Mouse (Mus musculus) spleen, adult 18-20 months (tissue): ENCODE results near the gene Lmod2.

Source experiments
- DNase-seq, 2 experiments: peaks; one replicate each; pipeline ENCODE4 v3.0.0; 2022; ENCODE audit warnings: mixed read lengths in 2 of 2

Gene Lmod2

GRCm38 (mm10) chr6:24597500-24597899, at the start of gene Lmod2:
Lmod2 (plus strand) TSS chr6:24597762.
- no peak for DNase-seq

DNA sequence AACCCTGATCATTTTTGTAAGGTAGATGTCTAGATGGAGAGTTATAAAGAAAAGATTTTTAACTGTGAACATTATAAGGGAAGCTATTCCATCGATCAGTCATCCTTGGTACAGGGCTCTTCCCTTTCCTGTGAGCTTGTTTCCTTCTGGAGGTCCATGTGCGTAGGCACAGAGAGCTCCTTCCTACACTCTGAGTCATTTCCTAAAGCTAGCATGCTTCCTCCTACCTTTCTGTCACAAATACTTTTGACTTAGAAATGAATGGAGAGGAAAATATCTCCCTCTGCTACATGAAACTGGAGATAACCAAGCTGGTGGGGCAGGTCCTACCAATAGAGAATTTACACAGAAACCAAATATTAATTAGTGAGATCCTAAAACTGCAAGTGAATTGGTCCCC, 47.8 kb upstream of the Lmod2 start:
- DNase-seq, result no peak

GRCm38 (mm10) chr6:24552046-24552445, 45.5 kb upstream of the Lmod2 start:
- no peak for DNase-seq

GRCm38 (mm10) chr6:24554427-24555086, 43.0 kb upstream of the Lmod2 start:
- no peak for DNase-seq

- no peak for DNase-seq
Observed at GRCm38 (mm10) chr6:24555488-24555887, 42.1 kb upstream of the Lmod2 start.

DNA sequence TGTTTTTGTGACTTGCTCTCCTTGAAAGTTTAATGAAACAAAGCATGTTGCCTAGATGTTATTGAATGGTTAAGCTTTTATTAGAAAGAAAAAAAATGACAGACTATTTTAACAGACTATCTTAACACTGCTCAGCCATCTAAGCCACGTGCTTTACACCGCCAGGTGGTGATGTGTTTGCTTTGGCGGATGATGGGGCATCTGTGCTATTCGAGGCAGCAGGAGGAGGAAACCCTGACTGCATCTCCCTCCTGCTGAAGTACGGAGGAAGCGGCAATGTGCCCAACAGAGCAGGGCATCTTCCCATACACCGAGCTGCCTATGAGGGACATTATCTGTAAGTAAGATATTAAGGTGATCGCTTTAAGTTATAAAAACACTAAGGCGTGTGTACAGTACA, 33.5 kb upstream of the Lmod2 start:
- no peak for DNase-seq

GRCm38 (mm10) chr6:24564886-24565285, 32.7 kb upstream of the Lmod2 start:
- DNase-seq, result no peak

GRCm38 (mm10) chr6:24568963-24569362, 28.6 kb upstream of the Lmod2 start:
- no peak for DNase-seq

DNA sequence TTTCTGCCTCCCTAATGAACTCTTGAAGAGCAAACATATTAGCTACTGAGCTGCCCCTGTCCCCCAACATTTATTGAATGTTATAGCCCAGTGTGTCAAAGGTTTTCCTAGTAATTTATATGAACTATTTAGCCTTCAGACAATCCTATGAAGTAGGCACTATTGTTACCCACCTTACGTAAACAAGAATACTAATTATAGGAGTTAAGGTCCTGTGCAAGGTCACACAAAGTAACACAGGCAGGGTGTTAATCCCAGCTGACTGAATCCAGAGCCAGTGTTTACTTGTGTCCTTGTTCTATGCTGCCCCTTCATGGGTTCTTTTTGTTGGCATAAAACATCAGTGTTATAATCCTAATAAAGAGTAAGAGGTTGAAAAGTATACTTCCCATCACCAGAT, 27.9 kb upstream of the Lmod2 start:
- DNase-seq, result no peak

- DNase-seq, result no peak
Observed at GRCm38 (mm10) chr6:24570278-24570677, 27.3 kb upstream of the Lmod2 start.

GRCm38 (mm10) chr6:24571126-24571525, 26.4 kb upstream of the Lmod2 start:
- no peak for DNase-seq

DNA sequence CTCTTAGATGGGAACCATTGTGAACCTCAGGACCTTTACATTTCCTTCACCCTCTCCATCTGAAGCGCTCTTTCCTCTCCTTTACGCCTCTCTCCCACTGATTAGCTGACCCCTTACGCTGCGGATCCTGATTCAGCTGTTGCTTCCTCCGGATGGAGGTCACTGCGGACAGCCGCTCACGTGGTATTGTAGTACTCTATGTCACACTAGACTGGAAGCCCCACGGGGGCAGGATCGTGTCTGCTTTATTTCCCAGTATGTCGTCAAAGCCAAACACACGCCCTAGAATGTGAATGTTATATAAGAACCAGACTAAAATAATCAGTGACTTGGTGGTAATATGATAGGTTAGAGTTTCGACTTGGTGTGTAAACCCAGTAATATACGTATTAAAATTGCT, 25.1 kb upstream of the Lmod2 start:
- no peak for DNase-seq

DNA sequence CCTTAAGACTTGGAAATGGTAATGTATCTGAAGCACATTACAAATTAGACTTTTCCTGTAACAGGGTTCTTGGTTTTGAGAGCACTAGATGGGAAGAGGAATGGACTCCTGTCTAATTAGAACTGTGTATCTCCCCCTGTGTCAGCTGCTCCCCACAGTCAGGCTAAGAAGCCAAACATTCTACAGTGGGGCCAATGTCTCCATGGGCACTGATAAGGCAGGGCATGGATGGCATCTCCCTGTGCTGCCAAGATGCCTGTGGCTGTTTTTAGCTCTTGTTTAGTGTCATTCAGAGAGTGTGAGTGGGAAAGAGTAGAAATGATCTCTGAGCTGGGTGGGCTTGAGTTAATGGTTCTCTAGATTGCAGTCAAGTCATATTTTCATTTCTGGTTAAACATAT, 24.2 kb upstream of the Lmod2 start:
- DNase-seq, result no peak

DNA sequence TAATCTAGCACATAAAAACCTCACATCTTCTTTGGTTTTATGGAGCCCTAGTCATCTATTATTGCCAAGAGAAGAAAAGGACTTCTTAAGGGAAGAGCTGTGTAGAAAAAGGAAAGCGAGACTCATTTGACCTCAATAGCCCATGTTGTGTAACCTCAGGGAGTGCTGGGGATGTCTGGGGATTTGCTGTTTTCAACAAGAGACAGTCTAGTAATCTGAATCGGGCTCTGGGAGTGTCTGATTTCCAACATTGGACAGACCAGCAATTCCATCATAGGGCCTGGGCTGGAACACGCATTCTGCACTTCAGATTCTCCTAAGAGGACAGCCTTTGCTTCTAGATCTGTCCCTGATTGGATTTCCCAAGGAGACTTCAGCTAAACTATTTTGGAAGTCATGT, 14.1 kb upstream of the Lmod2 start:
- no peak for DNase-seq

DNA sequence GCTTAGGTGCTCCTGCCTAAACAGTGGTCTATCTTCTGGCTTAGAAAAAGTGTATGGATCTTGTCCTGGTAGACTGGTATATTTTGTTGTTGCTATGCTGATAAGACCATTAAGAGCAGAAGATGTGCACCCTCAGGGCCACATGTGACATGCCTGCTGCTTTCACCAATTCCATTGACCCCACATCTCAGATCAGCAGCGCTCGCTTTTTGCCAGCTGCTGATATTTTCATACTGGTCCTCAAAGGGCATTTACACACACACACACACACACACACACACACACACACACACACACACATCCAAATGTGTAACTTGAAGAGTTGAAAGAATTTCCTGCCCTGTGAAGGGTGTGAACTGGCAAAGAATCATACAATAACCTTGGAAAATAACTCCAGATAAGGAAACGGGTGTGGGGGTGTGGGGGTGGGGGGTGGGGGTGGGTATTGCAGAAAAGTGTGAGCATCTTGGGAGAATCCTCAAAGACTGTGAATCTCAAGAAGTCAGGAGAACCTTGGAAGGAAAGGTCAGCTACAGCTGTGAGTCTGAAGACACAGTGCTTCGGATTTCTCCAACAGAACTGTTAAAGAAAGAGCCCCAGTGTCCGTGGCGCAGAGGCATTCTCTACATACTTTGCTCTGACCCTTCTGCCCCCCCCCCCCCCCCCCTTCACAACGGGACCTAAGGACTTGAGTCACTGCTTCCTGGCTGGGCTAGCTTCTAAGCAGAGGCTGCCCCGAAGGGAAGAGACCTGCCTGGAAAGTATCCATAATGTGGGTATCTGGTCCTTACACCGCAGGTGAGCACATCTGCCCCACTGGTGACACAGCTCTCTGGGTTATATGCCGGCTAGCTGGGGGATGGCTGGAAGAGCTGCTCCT, 11.9 kb upstream of the Lmod2 start:
- no peak for DNase-seq

DNA sequence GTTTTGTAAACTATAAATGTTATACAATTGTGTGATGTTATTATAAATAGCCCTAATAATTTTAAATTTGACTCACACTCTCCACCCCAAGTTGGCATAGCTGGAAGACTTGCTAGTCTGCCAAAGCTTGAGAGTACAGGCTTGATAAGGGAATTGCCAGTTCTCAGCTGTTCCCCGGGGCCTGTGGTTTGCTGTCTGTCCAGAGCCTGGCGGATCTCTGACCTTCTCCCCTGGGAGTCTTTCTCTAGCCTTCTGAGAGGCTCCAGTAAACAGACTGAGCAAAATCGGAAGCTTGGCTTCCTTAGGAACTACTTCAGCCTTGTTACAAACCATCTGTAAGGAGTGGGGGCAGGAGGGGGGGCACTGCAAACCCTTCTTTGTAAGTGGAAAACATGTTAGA, 10.7 kb upstream of the Lmod2 start:
- DNase-seq, result no peak

- no peak for DNase-seq
Observed at GRCm38 (mm10) chr6:24590282-24590681, 7.3 kb upstream of the Lmod2 start.

DNA sequence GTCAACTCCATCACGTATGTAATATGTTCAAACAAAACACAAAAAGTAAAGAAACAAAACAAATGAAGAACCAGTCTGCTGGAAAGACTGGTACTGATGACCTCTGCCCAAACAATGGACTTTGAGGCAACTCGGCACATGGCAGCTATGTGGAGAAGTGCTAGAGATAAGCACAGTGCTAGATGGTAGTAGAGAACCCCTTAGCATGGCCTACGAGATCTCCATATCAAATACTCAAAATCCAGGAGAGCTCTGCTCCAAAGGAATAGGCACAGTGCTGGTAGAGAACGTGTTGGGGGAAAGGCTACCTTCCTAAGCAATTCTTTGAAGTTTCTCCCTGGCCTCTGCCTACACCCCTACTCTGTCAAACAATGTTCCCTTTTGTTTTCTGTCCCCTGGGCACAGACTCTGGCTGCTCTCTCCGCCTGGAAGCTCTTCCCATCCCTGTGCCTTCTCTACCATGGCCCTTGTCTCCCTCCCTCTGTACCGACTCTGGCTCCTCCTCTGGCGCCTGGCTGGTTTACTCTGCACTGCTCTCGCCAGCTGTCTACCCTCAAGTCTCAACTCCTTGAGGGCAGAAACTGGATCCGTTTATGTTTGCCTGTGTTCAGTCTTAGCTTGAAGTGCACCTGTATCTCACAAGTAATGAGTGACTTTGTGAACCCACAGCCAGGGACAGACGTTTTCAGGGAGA, 5.9 kb upstream of the Lmod2 start:
- no peak for DNase-seq

GRCm38 (mm10) chr6:24599179-24599578, 1.6 kb downstream of the Lmod2 start:
- DNase-seq, result no peak

DNA sequence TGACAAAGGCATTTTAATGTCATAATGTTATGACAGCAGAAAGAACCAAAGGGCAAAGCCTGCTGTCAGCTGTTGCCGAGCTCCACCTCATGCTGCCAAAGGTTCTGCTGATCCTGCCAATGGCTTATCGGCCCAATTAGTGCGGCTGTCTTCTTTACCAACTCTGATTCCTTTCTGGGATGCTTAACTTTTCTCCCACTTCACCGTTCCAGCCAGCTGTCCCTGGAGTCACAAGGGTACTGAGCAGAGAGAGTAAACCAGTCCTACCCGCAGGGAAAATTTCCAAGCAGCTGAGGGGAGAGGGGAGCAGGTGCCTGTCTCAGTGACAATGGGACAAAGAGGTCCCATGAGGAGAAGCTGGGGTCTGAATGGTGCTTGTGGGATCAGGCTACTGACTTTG, 2.1 kb downstream of the Lmod2 start:
- no peak for DNase-seq

- no peak for DNase-seq
Observed at GRCm38 (mm10) chr6:24600134-24600533, 2.6 kb downstream of the Lmod2 start.

DNA sequence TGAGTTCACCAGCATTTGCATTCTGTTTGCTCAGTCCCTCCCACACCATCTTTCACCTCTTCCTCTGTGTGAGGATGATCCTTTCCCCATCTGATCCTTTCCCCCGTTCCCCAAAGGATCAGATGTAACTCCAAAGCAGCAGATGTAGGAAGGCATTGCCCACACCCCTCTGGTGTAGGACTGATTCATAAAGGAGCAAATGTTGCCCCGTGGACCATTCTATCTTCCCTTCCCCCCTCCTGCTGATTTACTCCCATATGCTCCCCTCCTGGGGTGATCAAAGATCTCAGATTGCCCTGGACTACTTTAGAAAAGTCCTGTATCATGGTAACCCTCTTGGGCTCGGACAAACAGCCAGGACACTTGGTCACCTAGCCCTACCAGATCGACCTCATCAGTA, 3.2 kb downstream of the Lmod2 start:
- DNase-seq, result no peak

DNA sequence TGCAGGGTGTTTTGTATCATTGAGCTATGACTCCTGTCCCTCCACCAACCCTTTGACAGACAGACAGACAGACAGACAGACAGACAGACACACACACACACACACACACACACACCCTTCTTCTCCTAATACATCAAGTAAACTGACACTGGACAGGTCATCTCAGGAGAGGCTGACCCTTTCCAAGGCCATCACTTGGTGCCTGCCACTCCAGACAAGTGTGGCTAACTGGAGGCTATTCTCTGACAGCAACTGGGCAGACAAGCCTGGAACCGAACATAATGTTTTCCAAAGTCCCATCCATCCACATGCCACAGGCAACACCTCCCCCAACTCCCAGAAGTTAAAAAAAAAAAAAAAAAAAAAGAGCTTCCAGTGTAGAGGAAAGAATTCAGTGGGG, 4.1 kb downstream of the Lmod2 start:
- DNase-seq, result no peak

- DNase-seq, result no peak
Observed at GRCm38 (mm10) chr6:24602351-24602750, 4.8 kb downstream of the Lmod2 start.
